Mouse (Mus musculus) stomach, postnatal 0 days (tissue): ENCODE measurements around the gene Sptbn4. TPM values are rescaled to one million over a fixed set of nuclear protein-coding genes. Genes with fewer than 3 reads are reported as not detected.

ENCODE experiments used
- ATAC-seq: fragments of 200-750 bp; cut with Nextera tagmentation; 2 replicates; pipeline ENCODE4 v1.8.0; 2017; ENCODE audit not compliant: low FRiP score, low TSS enrichment
- DNase-seq: peaks from one replicate; pipeline ENCODE4 v3.0.0-alpha.2; 2016; ENCODE audit warnings: low spot score
- H3K27ac ChIP-seq: fragments of 300-500 bp; sonication (generic); replicated peaks from 2 replicates; pipeline ENCODE4 v1.5.1; 2014; ENCODE audit warnings: mild to moderate bottlenecking, control low read depth
- H3K27me3 ChIP-seq: fragments of 300-500 bp; sonication (generic); 2 replicates; pipeline ENCODE4 v1.6.1; 2014; ENCODE audit warnings: low read length; ENCODE audit not compliant: control insufficient read depth, insufficient read depth
- H3K36me3 ChIP-seq: fragments of 300-500 bp; sonication (generic); 2 replicates; pipeline ENCODE4 v1.6.1; 2014; ENCODE audit warnings: low read length, mixed read lengths; ENCODE audit not compliant: control insufficient read depth, insufficient read depth
- H3K4me1 ChIP-seq: fragments of 300-500 bp; sonication (generic); replicated peaks from 2 replicates; pipeline ENCODE4 v1.6.1; 2014; ENCODE audit warnings: antibody characterized with exemption; ENCODE audit not compliant: control insufficient read depth, insufficient read depth
- H3K4me2 ChIP-seq: fragments of 300-500 bp; sonication (generic); replicated peaks from 2 replicates; pipeline ENCODE4 v1.6.1; 2014; ENCODE audit warnings: low read depth, mild to moderate bottlenecking, control low read depth, moderate library complexity
- H3K4me3 ChIP-seq: fragments of 300-500 bp; sonication (generic); 2 replicates; pipeline ENCODE4 v1.5.1; 2014; ENCODE audit warnings: low read depth, low read length, control low read depth
- H3K9ac ChIP-seq: fragments of 300-500 bp; sonication (generic); 2 replicates; pipeline ENCODE4 v1.6.1; 2014; ENCODE audit warnings: mild to moderate bottlenecking, low read length, control low read depth, mixed read lengths
- H3K9me3 ChIP-seq: fragments of 300-500 bp; sonication (generic); 2 replicates; pipeline ENCODE4 v1.6.1; 2016; ENCODE audit warnings: low read length; ENCODE audit not compliant: control insufficient read depth
- CTCF ChIP-seq: IDR thresholded peaks from 2 replicates; pipeline ENCODE4 v1.5.1; 2016; ENCODE audit warnings: antibody characterized with exemption, low read depth, mild to moderate bottlenecking, moderate library complexity
- EP300 ChIP-seq: optimal IDR thresholded peaks from 2 replicates; pipeline ENCODE3; 2016; ENCODE audit warnings: antibody characterized with exemption
- WGBS: fragments of 180-500 bp; shearing (Covaris S2); extraction: QIAGEN DNeasy Blood & Tissue Kit; methylation state at CpG from one replicate; pipeline ENCODE4 v1.1.7; 2014; 5-methylcytosine and 5-hydroxymethylcytosine counted together
- polyA plus RNA-seq: library from polyadenylated mRNA; unstranded; fragments of >200 nt; fragmentation: Nextera tagmentation; extraction: Ambion mirVana; gene quantifications from 2 replicates; pipeline ENCODE4 v1.2.1, GENCODE M21; 2015

Gene Sptbn4
- polyA plus RNA-seq, 1 experiment from 2014 or later = 0.24 TPM

- Histone ChIP-seq H3K9ac (no peak overlapping the region), H3K4me1 (0 out of 2 replicates have a peak, but pooled peaks cover 2% of the 10 kb centered on the region), H3K4me2 (no peak overlapping the region), H3K27me3 (no peaks in the 10 kb centered on the region), H3K36me3 (peaks cover 17% of the 10 kb centered on the region), H3K4me3 (no peak overlapping the region), H3K9me3 (no peaks in the 10 kb centered on the region), H3K27ac (no peak overlapping the region)
- TF ChIP-seq CTCF (no peak), EP300 (no peak)
- WGBS = 40% methylated on average over 13 of the region's 13 CpGs
- DNase-seq = no peak
- ATAC-seq = no peak
Measured at GRCm38 (mm10) chr7:27322291-27322690, 125.2 kb downstream of the Sptbn4 start.

GRCm38 (mm10) chr7:27319411-27319810, 128.1 kb downstream of the Sptbn4 start:
- Histone ChIP-seq H3K27ac (no peak overlapping the region), H3K27me3 (no peaks in the 10 kb centered on the region), H3K36me3 (peaks cover 14% of the 10 kb centered on the region), H3K9me3 (no peaks in the 10 kb centered on the region), H3K4me1 (no peaks in the 10 kb centered on the region), H3K4me3 (no peak overlapping the region), H3K9ac (no peak overlapping the region), H3K4me2 (no peak overlapping the region)
- TF ChIP-seq CTCF = no peak
- TF ChIP-seq EP300 = no peak
- WGBS = 90% methylated on average over 22 of the region's 22 CpGs
- DNase-seq = no peak
- no peak for ATAC-seq

GRCm38 (mm10) chr7:27315958-27316357, 131.5 kb downstream of the Sptbn4 start:
- DNase-seq (no peak), ATAC-seq (no peak; the same call in 1 of the 2 replicates)
- Histone ChIP-seq H3K27me3 (no peaks in the 10 kb centered on the region), H3K9ac (no peak overlapping the region), H3K27ac (no peak overlapping the region), H3K4me2 (no peak overlapping the region), H3K36me3 (peaks cover 8% of the 10 kb centered on the region), H3K4me3 (no peak overlapping the region), H3K9me3 (no peaks in the 10 kb centered on the region), H3K4me1 (no peaks in the 10 kb centered on the region)
- WGBS = 51% methylated on average over 7 of the region's 7 CpGs
- TF ChIP-seq CTCF (no peak), EP300 (no peak)

- 92% methylated on average over 3 of the region's 3 CpGs for WGBS
- ATAC-seq (no peak), DNase-seq (no peak)
- TF ChIP-seq EP300 (no peak), CTCF (peak; percentile 52)
- H3K36me3 ChIP-seq = peaks cover 8% of the 10 kb centered on the region
- H3K4me1 ChIP-seq = peaks cover under 1% of the 10 kb centered on the region; the same call in 1 of the 2 replicates
- no peak overlapping the region for H3K9ac ChIP-seq
- H3K4me2 ChIP-seq = no peak overlapping the region
- H3K27ac ChIP-seq = no peak overlapping the region
- no peaks in the 10 kb centered on the region for H3K27me3 ChIP-seq
- no peak overlapping the region for H3K4me3 ChIP-seq
- no peaks in the 10 kb centered on the region for H3K9me3 ChIP-seq
Measured at GRCm38 (mm10) chr7:27314393-27314792, 133.1 kb downstream of the Sptbn4 start.

- Histone ChIP-seq H3K27ac (no peak overlapping the region), H3K4me1 (peaks cover 4% of the 10 kb centered on the region; the same call in 1 of the 2 replicates), H3K4me2 (no peak overlapping the region), H3K9ac (no peak overlapping the region), H3K27me3 (no peaks in the 10 kb centered on the region), H3K9me3 (no peaks in the 10 kb centered on the region), H3K4me3 (no peak overlapping the region), H3K36me3 (peaks cover 5% of the 10 kb centered on the region)
- DNase-seq (no peak), ATAC-seq (no peak)
- WGBS = 86% methylated on average over 12 of the region's 12 CpGs
- TF ChIP-seq CTCF = no peak
- no peak for TF ChIP-seq EP300
Measured at GRCm38 (mm10) chr7:27311651-27312284, 135.7 kb downstream of the Sptbn4 start.

GRCm38 (mm10) chr7:27310996-27311535, 136.4 kb downstream of the Sptbn4 start:
- ATAC-seq (no peak), DNase-seq (no peak)
- no peaks in the 10 kb centered on the region for H3K9me3 ChIP-seq
- TF ChIP-seq EP300 (no peak), CTCF (no peak)
- no peak overlapping the region for H3K9ac ChIP-seq
- no peaks in the 10 kb centered on the region for H3K27me3 ChIP-seq
- WGBS = 57% methylated on average over 8 of the region's 8 CpGs
- peaks cover 5% of the 10 kb centered on the region for H3K36me3 ChIP-seq
- no peak overlapping the region for H3K4me3 ChIP-seq
- H3K4me2 ChIP-seq = no peak overlapping the region
- H3K27ac ChIP-seq = no peak overlapping the region
- peaks cover 4% of the 10 kb centered on the region; the same call in 1 of the 2 replicates for H3K4me1 ChIP-seq
